Mouse (Mus musculus) cortical plate, adult 2 months (tissue): ENCODE data around the gene Npas1. TPM values are rescaled to one million over a fixed set of nuclear protein-coding genes. Genes with fewer than 3 reads are reported as not detected.
A peak's percentile ranks its signal among the peaks of the same experiment; 100 is the strongest.

ENCODE experiments used
- H3K27ac ChIP-seq: fragments of 200-500 bp; 2 replicates; pipeline ENCODE4 v1.5.1; 2012; ENCODE audit warnings: low read length, control low read depth, inconsistent platforms; ENCODE audit not compliant: insufficient read depth
- H3K4me1 ChIP-seq: fragments of 200-500 bp; 2 replicates; pipeline ENCODE4 v1.6.1; 2011; ENCODE audit warnings: low read length; ENCODE audit not compliant: control insufficient read depth, insufficient read depth
- H3K4me3 ChIP-seq: fragments of 200-500 bp; 2 replicates; pipeline ENCODE4 v1.5.1; 2011; ENCODE audit warnings: mild to moderate bottlenecking, low read length, control low read depth; ENCODE audit not compliant: insufficient read depth
- CTCF ChIP-seq: fragments of 200-500 bp; IDR thresholded peaks from 2 replicates; pipeline ENCODE4 v1.5.1; 2011; ENCODE audit warnings: mild to moderate bottlenecking, control low read depth, low read length; ENCODE audit not compliant: insufficient read depth; ENCODE audit errors: extremely low read depth
- POLR2A ChIP-seq: fragments of 200-500 bp; IDR thresholded peaks from 2 replicates; pipeline ENCODE4 v1.6.1; 2011; ENCODE audit warnings: mild to moderate bottlenecking, low read length, control low read depth; ENCODE audit not compliant: insufficient read depth; ENCODE audit errors: extremely low read depth
- polyA plus RNA-seq: library from polyadenylated mRNA; depleted of rRNA; stranded (reverse); fragments of >200 nt; gene quantifications from 2 replicates; pipeline ENCODE4 v1.2.3, GENCODE M21; 2012

Gene Npas1
- polyA plus RNA-seq, 1 experiment: 10.7 TPM

DNA sequence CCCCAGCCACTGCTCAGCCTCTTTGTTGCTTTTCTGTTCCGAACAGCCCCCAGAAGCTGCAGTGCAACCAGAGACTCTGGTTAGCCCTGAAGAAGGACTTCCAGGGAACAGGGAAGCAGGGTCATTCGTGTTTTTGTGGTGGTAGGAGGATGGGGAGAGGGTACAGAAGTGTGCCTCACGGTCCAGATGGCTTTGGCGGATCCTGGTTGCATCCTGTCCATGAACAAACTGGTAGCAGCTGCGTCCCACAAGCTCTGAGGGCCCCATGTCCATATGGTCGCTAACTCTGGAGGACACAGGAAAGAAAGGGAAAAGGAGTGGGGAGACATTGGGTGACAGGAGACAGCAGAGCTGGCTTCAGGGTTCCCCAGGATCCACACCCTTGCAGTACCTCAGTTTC lies 16.4 kb downstream of the Npas1 start:
- no peaks in the 10 kb centered on the region for H3K4me1 ChIP-seq
- no peak overlapping the region for H3K27ac ChIP-seq
- no peak overlapping the region for H3K4me3 ChIP-seq
- TF ChIP-seq CTCF (no peak), POLR2A (no peak)

DNA sequence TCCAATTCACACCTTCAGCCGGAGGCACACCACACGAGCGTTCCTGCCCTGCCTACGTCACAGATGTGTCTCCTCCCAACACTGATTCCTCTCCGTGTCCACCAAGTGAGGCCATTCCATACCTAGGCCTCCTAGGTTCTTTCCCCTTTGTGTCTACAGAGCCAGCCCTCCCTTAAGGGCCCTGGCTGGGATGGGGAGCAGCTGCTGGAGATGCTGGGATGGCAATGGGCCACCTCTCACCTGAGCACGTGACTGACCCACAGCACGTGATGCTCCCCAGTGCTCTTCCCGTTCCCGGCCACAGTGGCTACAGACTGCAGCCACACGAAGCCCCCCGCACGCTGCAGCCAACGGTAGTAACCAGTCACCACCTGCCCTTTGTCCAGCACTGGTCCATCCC lies 17.0 kb downstream of the Npas1 start:
- H3K27ac ChIP-seq: no peak overlapping the region

DNA sequence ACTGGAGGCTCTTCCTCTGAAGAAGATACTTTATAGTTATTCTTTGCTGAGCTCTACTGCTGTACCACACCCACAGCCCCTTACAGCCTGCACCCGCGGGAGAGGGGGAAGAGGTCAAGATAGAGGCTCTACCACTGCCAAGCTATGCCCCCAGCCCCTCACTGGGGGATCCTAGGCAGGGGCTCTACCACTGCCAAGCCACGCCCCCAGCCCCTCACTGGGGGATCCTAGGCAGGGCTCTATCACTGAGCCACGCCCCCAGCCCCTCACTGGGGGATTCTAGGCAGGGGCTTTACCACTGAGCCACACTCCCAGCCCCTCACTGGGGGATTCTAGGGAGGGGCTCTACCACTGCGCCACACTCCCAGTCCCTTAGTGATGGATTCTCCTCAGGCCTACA lies 21.2 kb downstream of the Npas1 start:
- Histone ChIP-seq H3K27ac (no peak overlapping the region), H3K4me3 (no peak overlapping the region), H3K4me1 (no peaks in the 10 kb centered on the region)
- TF ChIP-seq POLR2A (no peak), CTCF (no peak)

More for the DNA sequence above, 17.0 kb downstream of the Npas1 start:
- TF ChIP-seq POLR2A (no peak), CTCF (no peak)
- H3K4me3 ChIP-seq: no peak overlapping the region
- no peaks in the 10 kb centered on the region for H3K4me1 ChIP-seq

DNA sequence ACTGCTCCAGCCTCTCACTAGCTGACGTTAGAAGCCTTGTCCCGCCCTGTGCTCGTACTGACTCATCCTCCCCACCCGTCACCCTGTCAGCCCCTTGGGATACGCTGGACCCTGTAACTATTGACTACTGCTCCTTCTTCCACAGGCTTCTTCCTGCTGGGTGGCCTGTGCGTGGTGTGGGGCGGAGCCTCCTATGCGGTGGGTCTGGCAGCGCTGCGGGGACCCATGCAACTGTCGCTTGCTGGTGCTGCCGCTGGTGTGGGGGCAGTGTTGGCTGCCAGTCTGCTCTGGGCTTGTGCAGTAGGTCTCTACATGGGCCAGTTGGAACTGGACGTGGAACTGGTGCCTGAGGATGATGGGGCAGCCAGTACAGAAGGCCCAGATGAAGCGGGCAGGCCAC lies 22.5 kb downstream of the Npas1 start:
- TF ChIP-seq POLR2A (no peak), CTCF (no peak)
- H3K4me1 ChIP-seq: no peaks in the 10 kb centered on the region
- H3K4me3 ChIP-seq: no peak overlapping the region
- H3K27ac ChIP-seq: no peak overlapping the region

DNA sequence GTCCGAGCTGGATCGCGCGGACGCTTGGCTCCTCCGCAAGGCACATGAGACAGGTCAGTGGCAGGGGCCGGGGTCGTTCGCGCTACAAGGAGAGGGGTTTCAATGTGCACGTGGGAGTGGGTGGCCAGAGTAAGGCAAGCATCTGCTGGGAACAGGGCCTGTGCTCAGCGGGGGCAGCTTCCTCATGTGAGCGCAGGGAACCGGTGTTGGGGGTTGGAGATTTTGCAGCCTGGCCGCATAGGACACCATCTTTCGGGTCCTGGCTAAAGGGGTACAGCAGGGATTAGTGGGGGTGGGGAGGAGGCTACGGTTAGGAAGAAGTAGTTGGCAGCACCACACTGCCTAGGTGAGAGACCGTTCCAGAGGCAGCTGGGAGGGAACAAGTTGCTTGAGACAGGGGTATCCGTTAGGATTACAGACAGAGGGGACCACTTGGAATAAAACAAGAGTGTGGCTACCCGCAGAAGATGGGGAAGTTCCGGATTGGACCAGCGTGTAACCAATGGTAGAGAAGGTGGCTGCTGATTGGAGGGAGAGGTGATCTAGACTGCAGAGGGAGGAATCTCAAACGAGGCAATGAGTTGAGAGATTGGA lies 24.3 kb downstream of the Npas1 start:
- TF ChIP-seq POLR2A (no peak; the same call in 1 of the 2 replicates), CTCF (no peak)
- no peak overlapping the region for H3K27ac ChIP-seq
- H3K4me3 ChIP-seq: peak overlapping the region; percentile 64
- H3K4me1 ChIP-seq: no peaks in the 10 kb centered on the region

DNA sequence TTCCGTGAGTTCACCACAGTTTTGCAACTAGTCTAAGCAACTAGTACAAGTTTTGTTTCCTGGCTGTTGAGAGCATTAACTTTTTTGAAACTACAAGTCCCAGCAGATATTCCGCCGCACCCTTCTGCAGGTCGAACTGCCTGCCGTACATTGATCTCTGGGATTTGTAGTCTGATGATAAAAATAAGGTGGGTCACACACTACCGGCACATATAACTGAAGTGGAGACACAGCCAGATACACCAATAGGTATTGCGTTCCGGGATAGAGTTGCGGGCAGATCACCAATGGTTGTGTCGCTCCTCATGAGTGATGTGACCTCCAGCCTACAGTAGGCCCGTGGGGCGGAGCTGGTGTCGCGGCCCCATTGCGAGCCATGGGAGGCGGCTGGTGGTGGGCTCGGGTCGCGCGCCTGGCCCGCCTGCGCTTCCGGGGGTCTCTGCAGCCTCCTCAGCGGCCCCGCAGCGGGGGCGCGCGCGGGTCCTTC lies 24.9 kb downstream of the Npas1 start, which contains the start of gene Tmem160:
Tmem160 (plus strand) TSS at position 193 of the 487 bp plus-strand sequence.
- Histone ChIP-seq H3K4me3 (peak within 1 kb of the TSS; percentile 64), H3K27ac (no peak within 1 kb of the TSS), H3K4me1 (no peaks in the 10 kb centered on the region)
- TF ChIP-seq POLR2A (peak; percentile 24; the same call in 1 of the 2 replicates), CTCF (no peak)

DNA sequence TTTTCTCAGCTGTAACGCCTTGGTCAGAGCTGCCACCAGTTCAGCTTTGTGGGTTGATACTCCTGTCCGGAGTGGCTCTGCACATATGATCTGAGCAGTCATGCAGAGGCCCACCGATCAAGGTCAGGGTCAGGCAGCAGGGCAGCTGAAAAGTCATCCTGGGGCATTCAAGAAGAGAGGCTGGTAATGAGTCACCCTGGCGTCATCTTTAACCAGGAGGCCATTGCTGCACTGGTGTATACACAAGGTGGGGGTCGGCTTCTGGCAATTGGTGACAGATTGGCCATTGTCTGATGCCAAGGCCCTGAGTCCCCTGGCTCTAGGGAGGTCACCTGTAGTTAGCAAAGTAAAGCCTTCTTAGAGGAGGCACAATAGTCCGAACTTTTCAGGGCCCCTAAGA lies 25.9 kb downstream of the Npas1 start:
- no peak for TF ChIP-seq POLR2A
- no peak for TF ChIP-seq CTCF
- no peaks in the 10 kb centered on the region for H3K4me1 ChIP-seq
- no peak overlapping the region for H3K27ac ChIP-seq
- H3K4me3 ChIP-seq: no peak overlapping the region

DNA sequence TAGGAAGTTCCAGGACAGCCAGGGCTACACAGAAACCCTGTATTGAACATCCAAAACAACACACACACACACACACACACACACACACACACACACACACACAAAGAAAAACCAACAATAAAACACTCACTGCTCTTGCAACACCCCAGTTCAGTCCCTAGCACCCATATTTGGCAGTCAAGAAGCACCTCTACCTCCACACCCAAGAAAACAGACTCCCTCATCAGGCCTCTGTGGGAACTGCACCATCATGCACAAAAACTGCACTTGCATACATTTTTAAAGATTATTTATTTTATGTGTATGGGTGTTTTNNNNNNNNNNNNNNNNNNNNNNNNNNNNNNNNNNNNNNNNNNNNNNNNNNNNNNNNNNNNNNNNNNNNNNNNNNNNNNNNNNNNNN lies 36.3 kb downstream of the Npas1 start:
- H3K4me3 ChIP-seq: no peak overlapping the region
- TF ChIP-seq POLR2A: no peak
- no peak for TF ChIP-seq CTCF
- H3K4me1 ChIP-seq: no peaks in the 10 kb centered on the region
- H3K27ac ChIP-seq: no peak overlapping the region

DNA sequence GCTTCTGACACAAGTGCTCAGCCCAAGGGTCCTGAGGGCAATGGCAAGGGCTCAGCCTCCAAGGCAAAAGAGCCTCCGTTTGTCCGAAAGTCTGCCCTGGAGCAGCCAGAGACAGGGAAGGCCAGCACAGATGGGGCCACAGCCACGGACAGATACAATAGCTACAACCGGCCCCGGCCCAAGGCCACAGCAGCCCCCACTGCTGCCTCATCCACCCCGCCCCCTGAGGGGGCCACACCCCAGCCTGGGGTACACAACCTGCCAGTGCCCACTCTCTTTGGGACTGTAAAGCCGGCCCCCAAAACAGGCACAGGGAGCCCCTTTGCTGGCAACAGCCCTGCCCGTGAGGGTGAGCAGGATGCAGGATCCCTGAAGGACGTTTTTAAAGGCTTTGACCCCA lies 42.4 kb downstream of the Npas1 start:
- Histone ChIP-seq H3K27ac (no peak overlapping the region), H3K4me3 (no peak overlapping the region), H3K4me1 (no peaks in the 10 kb centered on the region)
- no peak for TF ChIP-seq CTCF
- no peak for TF ChIP-seq POLR2A

DNA sequence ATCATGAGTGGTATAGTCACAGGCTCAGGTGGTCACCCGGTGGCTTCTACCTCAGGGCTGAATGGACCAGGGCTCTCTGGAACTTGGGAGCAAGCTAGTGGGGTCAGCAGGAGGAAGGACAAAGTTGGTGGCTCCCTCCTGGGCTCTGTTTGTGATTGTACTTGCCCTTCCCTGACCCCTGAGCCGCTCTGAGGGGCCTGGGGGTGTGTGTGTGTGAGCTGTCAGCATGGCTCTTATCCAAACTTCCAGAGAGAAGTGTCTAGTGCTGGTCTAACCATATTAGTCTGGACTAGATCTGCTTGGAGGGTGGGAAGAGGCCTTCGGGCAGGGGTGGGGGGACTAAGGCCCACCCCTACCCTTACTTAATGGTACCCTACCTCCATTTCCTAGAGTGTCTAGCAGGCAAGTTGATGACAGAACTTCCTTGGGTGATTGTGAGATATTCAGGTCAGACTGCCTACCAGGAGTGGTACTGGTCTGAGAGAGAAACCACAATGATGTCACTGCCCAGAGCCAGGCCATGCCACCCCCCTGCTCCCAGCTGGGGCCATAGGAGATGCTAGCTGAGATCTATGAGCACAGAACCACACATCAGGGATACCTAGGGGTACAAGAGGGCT lies 44.1 kb downstream of the Npas1 start:
- H3K4me3 ChIP-seq: no peak overlapping the region
- H3K4me1 ChIP-seq: no peaks in the 10 kb centered on the region
- no peak overlapping the region for H3K27ac ChIP-seq
- TF ChIP-seq POLR2A: no peak
- no peak for TF ChIP-seq CTCF
